Mouse (Mus musculus) layer of hippocampus, adult 2 months (tissue): ENCODE measurements at regions not wholly inside any gene's neighbourhood (a gene's known extent, or its start where the extent isn't known, plus 50 kb on each side); places are given as distances from the start of the nearest gene placed in this dataset.

Source experiments
- DNase-seq, 2 experiments: peaks; one replicate each; pipeline ENCODE4 v3.0.0; 2022; ENCODE audit warnings: low spot score in 2 of 2
- H3K27ac ChIP-seq: fragments of 200-600 bp; 2 replicates; pipeline ENCODE4 v1.8.1; 2022
- H3K4me3 ChIP-seq: fragments of 200-600 bp; 2 replicates; pipeline ENCODE4 v1.8.1; 2022; ENCODE audit warnings: mild to moderate bottlenecking
- CTCF ChIP-seq: fragments of 200-600 bp; conservative IDR thresholded peaks from 2 replicates; pipeline ENCODE4 v1.8.1; 2022; ENCODE audit warnings: antibody characterized with exemption, mild to moderate bottlenecking, moderate library complexity

DNA sequence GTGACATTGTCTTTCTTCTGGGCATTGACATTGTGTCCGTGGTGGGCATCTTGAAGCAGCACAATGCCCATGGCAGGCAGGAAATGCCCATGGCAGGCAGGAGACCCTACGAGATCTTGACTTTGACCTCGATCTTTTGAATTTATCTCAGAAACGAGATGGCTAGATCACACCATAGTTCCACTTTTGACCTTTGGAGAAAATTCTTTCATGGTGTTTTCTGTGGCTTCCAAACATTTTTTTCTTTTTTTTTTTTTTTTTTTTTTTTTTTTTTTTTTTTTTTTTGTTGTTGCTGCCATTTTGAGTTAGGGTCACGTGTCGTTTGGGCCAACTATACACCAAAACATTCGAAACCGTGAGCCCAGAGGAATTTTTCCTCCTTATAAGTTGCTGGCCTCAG, 201.5 kb downstream of the Vrk1 start:
- Histone ChIP-seq H3K4me3 (no peak overlapping the region), H3K27ac (no peak overlapping the region)
- no peak for DNase-seq
- TF ChIP-seq CTCF, result no peak

DNA sequence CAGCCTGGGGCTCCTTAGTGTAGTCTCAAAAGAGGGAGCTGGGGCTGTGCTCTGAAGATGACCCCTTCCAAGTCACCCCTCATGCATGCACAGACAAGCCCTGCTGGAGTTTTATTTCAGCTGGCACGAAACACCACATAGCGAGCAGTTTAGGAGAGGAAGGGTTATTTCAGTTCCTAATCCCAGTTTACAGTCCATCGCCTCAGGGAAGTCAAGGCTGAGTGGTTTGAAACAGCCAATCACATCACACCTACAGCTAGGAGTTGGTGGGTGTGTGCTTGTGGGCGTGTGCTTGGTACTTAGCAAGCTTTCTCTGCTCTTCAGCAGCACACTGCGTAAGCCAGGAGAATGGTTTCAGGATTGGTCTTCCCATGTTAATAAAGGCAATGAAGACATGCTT, 202.4 kb downstream of the Vrk1 start:
- DNase-seq, result no peak
- TF ChIP-seq CTCF, result no peak

GRCm38 (mm10) chr12:106220071-106220470, 210.0 kb downstream of the Vrk1 start:
- Histone ChIP-seq H3K4me3 (no peak overlapping the region), H3K27ac (no peak overlapping the region)
- no peak for DNase-seq
- no peak for TF ChIP-seq CTCF

More for the DNA sequence above, 202.4 kb downstream of the Vrk1 start:
- no peak overlapping the region for H3K27ac ChIP-seq
- no peak overlapping the region for H3K4me3 ChIP-seq

GRCm38 (mm10) chr12:106226276-106226675, 216.2 kb downstream of the Vrk1 start:
- DNase-seq, result no peak
- H3K4me3 ChIP-seq, result no peak overlapping the region
- TF ChIP-seq CTCF, result no peak
- H3K27ac ChIP-seq, result no peak overlapping the region

- no peak for DNase-seq
- H3K4me3 ChIP-seq, result peak overlapping the region; percentile 43
- no peak for TF ChIP-seq CTCF
- peak overlapping the region; percentile 64 for H3K27ac ChIP-seq
These were observed 216.9 kb downstream of the Vrk1 start for GRCm38 (mm10) chr12:106226776-106227562.

DNA sequence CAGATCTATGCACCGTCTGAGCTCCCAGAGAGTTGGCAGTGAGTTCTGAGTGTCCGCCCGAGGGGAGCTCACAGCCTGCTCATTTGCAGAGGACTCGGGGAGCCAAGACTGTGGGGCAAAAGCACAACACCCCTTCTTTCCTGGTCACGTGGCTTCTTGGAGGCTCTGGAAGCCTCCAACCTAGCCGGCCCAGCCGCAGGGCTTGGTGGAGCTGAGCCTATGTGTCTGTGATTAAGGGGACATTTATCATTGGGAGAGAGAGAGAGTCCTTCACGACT, 217.5 kb downstream of the Vrk1 start:
- TF ChIP-seq CTCF, result no peak
- Histone ChIP-seq H3K27ac (peak overlapping the region; percentile 64), H3K4me3 (peak overlapping the region; percentile 43)
- DNase-seq, result no peak

DNA sequence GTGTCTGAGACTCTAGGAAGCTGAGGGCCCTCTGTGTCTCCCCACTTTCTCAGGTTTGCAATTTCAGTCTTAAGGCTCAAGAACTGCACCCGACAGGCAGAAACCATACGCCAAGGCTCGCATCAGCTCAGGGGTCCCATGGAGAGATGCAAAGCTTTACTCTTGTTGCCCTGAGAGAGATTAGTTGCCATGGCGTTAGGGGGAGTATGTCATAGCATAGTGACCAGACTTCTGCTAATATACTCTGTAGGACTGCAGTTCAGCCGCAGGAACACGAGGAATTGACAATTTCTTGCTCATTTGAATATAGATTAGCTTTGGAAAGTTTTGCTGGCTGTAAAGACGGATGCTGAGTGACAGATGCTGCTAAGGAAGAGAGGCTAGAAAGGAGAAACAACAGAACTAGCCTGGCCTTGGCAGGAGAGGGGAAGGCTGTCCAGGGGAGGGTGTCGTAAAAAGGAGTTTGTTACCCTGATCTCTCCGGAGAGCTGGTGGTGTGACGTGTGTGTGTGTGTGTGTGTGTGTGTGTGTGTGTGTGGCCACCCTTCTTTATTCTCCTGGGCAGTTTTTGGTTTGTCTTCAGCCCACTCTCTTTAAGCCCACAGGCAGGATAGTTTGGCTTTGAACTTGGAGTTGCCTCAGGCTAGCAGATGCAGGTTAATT, 235.3 kb downstream of the Vrk1 start:
- TF ChIP-seq CTCF, result no peak
- no peak for DNase-seq
- Histone ChIP-seq H3K27ac (no peak overlapping the region), H3K4me3 (no peak overlapping the region)

- peak in 1 of 2 experiments; percentile 23 for DNase-seq
- TF ChIP-seq CTCF, result peak; percentile 70
- no peak overlapping the region for H3K4me3 ChIP-seq
- H3K27ac ChIP-seq, result peak overlapping the region; percentile 59; the same call in 1 of the 2 replicates
These were observed 263.6 kb downstream of the Vrk1 start for GRCm38 (mm10) chr12:106273591-106273990.

GRCm38 (mm10) chr12:106277886-106278285, 267.9 kb downstream of the Vrk1 start:
- no peak for DNase-seq

DNA sequence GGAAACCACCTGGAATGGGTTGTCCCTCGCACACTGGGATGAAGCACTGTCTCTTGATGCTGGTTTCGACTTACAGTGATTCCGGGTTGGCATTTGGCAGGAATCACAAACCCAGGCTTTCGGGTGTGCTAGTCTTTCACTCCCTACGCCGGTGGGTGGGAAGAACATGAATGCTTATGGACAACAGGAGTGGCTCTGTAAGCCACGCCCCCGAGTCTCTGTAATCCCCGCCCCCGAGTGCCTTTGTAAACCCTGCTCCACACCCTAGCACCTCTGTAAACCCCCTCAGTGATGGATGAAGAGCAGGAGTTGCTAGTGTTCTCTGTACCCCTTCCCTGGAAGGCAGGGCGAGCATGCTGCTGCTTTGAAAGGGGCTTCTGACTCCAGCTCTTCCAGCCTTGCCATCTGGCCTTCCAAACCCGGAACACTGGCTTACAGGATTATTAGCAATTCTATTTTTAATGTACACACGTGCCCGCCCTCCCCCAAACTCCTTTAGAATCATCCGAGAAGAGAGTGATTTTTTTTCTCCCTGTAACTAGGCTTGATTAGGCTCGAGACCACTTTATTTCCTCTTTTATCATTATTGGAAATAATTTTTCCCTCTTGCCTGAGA, 272.6 kb downstream of the Vrk1 start:
- no peak for TF ChIP-seq CTCF
- no peak for DNase-seq
- H3K4me3 ChIP-seq, result no peak overlapping the region
- peak overlapping the region; percentile 68 for H3K27ac ChIP-seq

More at GRCm38 (mm10) chr12:106277886-106278285, 267.9 kb downstream of the Vrk1 start:
- Histone ChIP-seq H3K4me3 (no peak overlapping the region), H3K27ac (no peak overlapping the region)
- TF ChIP-seq CTCF, result no peak

DNA sequence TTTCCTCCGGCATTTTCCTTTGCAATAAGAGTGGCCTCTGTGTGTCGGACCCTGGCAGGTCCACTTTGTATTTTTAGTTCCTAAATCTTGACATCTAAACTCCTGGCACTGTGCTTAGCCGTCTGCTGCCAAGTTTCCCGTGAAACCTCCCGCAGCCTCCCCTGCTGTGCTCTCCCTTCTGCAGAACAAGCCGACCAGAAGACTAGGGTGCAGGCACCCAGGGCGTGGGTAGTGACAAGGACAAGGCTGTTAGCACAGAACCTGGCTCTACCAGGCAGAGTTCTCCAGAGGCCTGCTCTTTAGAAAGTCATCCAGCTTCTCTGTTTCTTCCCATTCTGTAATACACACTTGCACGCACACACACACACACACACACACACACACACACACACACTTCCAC, 274.8 kb downstream of the Vrk1 start:
- Histone ChIP-seq H3K27ac (peak overlapping the region; percentile 59; the same call in 1 of the 2 replicates), H3K4me3 (no peak overlapping the region)
- peak in 1 of 2 experiments; percentile 43 for DNase-seq
- no peak for TF ChIP-seq CTCF

- TF ChIP-seq CTCF, result peak; percentile 32
These were observed 278.9 kb downstream of the Vrk1 start for GRCm38 (mm10) chr12:106288791-106289515.

More at GRCm38 (mm10) chr12:106288791-106289515, 278.9 kb downstream of the Vrk1 start:
- Histone ChIP-seq H3K27ac (no peak overlapping the region), H3K4me3 (no peak overlapping the region)
- no peak for DNase-seq
